Mouse (Mus musculus): ENCODE results near the gene Osbpl10. TPM values are rescaled to one million over a fixed set of nuclear protein-coding genes. Genes with fewer than 3 reads are reported as not detected.

Osbpl10 gene
- polyA plus RNA-seq, 1 experiment from 2014 or later = 1.6 TPM

GRCm38 (mm10) chr9:115051976-115052375 lies 73.6 kb downstream of the Osbpl10 start:
- H3K4me2 ChIP-seq (replicated peaks) = no peak overlapping the region
- no peaks in the 10 kb centered on the region for H3K27me3 ChIP-seq
- H3K9me3 ChIP-seq = no peaks in the 10 kb centered on the region
- H3K27ac ChIP-seq (replicated peaks) = no peak overlapping the region
- no peak overlapping the region for H3K4me3 ChIP-seq
- ATAC-seq (ENCODE audit: low FRiP score, low read depth) = no peak
- no peaks in the 10 kb centered on the region for H3K36me3 ChIP-seq
- H3K9ac ChIP-seq (replicated peaks) = no peak overlapping the region
- WGBS = 83% methylated on average over 3 of the region's 3 CpGs
- peaks cover 20% of the 10 kb centered on the region for H3K4me1 ChIP-seq

GRCm38 (mm10) chr9:115053779-115054178 lies 75.4 kb downstream of the Osbpl10 start:
- H3K9ac ChIP-seq (replicated peaks) = no peak overlapping the region
- H3K27me3 ChIP-seq = no peaks in the 10 kb centered on the region
- H3K9me3 ChIP-seq = 0 out of 2 replicates have a peak, but pooled peaks cover 3% of the 10 kb centered on the region
- WGBS = 95% methylated on average over 14 of the region's 14 CpGs
- H3K4me2 ChIP-seq (replicated peaks) = no peak overlapping the region
- no peak for ATAC-seq (ENCODE audit: low FRiP score, low read depth)
- no peak overlapping the region for H3K27ac ChIP-seq (replicated peaks)
- no peak overlapping the region for H3K4me3 ChIP-seq
- peaks cover 11% of the 10 kb centered on the region for H3K4me1 ChIP-seq
- no peaks in the 10 kb centered on the region for H3K36me3 ChIP-seq

GRCm38 (mm10) chr9:115055041-115055830 lies 76.9 kb downstream of the Osbpl10 start:
- H3K27ac ChIP-seq (replicated peaks) = no peak overlapping the region
- H3K36me3 ChIP-seq = no peaks in the 10 kb centered on the region
- H3K4me1 ChIP-seq = peaks cover 11% of the 10 kb centered on the region
- 0 out of 2 replicates have a peak, but pooled peaks cover 3% of the 10 kb centered on the region for H3K9me3 ChIP-seq
- no peaks in the 10 kb centered on the region for H3K27me3 ChIP-seq
- ATAC-seq (ENCODE audit: low FRiP score, low read depth) = peak; percentile 44; the same call in 1 of the 2 replicates
- 88% methylated on average over 8 of the region's 8 CpGs for WGBS
- H3K4me3 ChIP-seq = no peak overlapping the region
- no peak overlapping the region for H3K9ac ChIP-seq (replicated peaks)
- no peak overlapping the region for H3K4me2 ChIP-seq (replicated peaks)

- no peak overlapping the region for H3K27ac ChIP-seq (replicated peaks)
- 0 out of 2 replicates have a peak, but pooled peaks cover 3% of the 10 kb centered on the region for H3K9me3 ChIP-seq
- no peaks in the 10 kb centered on the region for H3K27me3 ChIP-seq
- no peak overlapping the region for H3K9ac ChIP-seq (replicated peaks)
- no peak overlapping the region for H3K4me3 ChIP-seq
- WGBS = 52% methylated on average over 5 of the region's 5 CpGs
- no peak overlapping the region for H3K4me2 ChIP-seq (replicated peaks)
- no peak for ATAC-seq (ENCODE audit: low FRiP score, low read depth)
- peaks cover 11% of the 10 kb centered on the region for H3K4me1 ChIP-seq
- no peaks in the 10 kb centered on the region for H3K36me3 ChIP-seq
Measured at GRCm38 (mm10) chr9:115058806-115059205, 80.4 kb downstream of the Osbpl10 start.

GRCm38 (mm10) chr9:115064834-115065233 lies 86.5 kb downstream of the Osbpl10 start:
- 95% methylated on average over 1 of the region's 1 CpGs for WGBS
- no peak overlapping the region for H3K9ac ChIP-seq (replicated peaks)

GRCm38 (mm10) chr9:115067071-115067470 lies 88.7 kb downstream of the Osbpl10 start:
- no peaks in the 10 kb centered on the region for H3K4me1 ChIP-seq
- no peaks in the 10 kb centered on the region for H3K27me3 ChIP-seq
- no peaks in the 10 kb centered on the region for H3K9me3 ChIP-seq
- WGBS = 66% methylated on average over 8 of the region's 9 CpGs
- H3K9ac ChIP-seq (replicated peaks) = no peak overlapping the region
- no peak overlapping the region for H3K4me2 ChIP-seq (replicated peaks)
- ATAC-seq (ENCODE audit: low FRiP score, low read depth) = no peak
- H3K36me3 ChIP-seq = no peaks in the 10 kb centered on the region
- H3K27ac ChIP-seq (replicated peaks) = no peak overlapping the region
- H3K4me3 ChIP-seq = no peak overlapping the region

More at GRCm38 (mm10) chr9:115064834-115065233, 86.5 kb downstream of the Osbpl10 start:
- Histone ChIP-seq H3K9me3 (no peaks in the 10 kb centered on the region), H3K36me3 (no peaks in the 10 kb centered on the region), H3K27me3 (no peaks in the 10 kb centered on the region), H3K4me1 (no peaks in the 10 kb centered on the region), H3K4me3 (no peak overlapping the region), H3K4me2 (replicated peaks) (no peak overlapping the region), H3K27ac (replicated peaks) (no peak overlapping the region)
- ATAC-seq (ENCODE audit: low FRiP score, low read depth) = no peak

- no peak overlapping the region for H3K4me3 ChIP-seq
- 83% methylated on average over 4 of the region's 4 CpGs for WGBS
- no peaks in the 10 kb centered on the region for H3K27me3 ChIP-seq
- no peak overlapping the region for H3K4me2 ChIP-seq (replicated peaks)
- no peaks in the 10 kb centered on the region for H3K36me3 ChIP-seq
- H3K27ac ChIP-seq (replicated peaks) = no peak overlapping the region
- H3K9me3 ChIP-seq = no peaks in the 10 kb centered on the region
- no peak overlapping the region for H3K9ac ChIP-seq (replicated peaks)
- no peaks in the 10 kb centered on the region for H3K4me1 ChIP-seq
- no peak for ATAC-seq (ENCODE audit: low FRiP score, low read depth)
Measured at GRCm38 (mm10) chr9:115075191-115075590, 96.8 kb downstream of the Osbpl10 start.

- H3K27ac ChIP-seq (replicated peaks) = no peak overlapping the region
- 54% methylated on average over 17 of the region's 17 CpGs for WGBS
- H3K4me2 ChIP-seq (replicated peaks) = no peak overlapping the region
- H3K27me3 ChIP-seq = no peaks in the 10 kb centered on the region
- peak; percentile 86 for ATAC-seq (ENCODE audit: low FRiP score, low read depth)
- no peaks in the 10 kb centered on the region for H3K4me1 ChIP-seq
- no peaks in the 10 kb centered on the region for H3K9me3 ChIP-seq
- 0 out of 2 replicates have a peak, but pooled peaks cover 3% of the 10 kb centered on the region for H3K36me3 ChIP-seq
- H3K9ac ChIP-seq (replicated peaks) = no peak overlapping the region
- no peak overlapping the region for H3K4me3 ChIP-seq
Measured at GRCm38 (mm10) chr9:115088295-115088993, 110.1 kb downstream of the Osbpl10 start.

GRCm38 (mm10) chr9:115089644-115090043 lies 111.3 kb downstream of the Osbpl10 start:
- Histone ChIP-seq H3K27me3 (no peaks in the 10 kb centered on the region), H3K36me3 (0 out of 2 replicates have a peak, but pooled peaks cover 3% of the 10 kb centered on the region), H3K9me3 (no peaks in the 10 kb centered on the region), H3K4me2 (replicated peaks) (no peak overlapping the region), H3K4me3 (no peak overlapping the region), H3K4me1 (no peaks in the 10 kb centered on the region), H3K27ac (replicated peaks) (no peak overlapping the region), H3K9ac (replicated peaks) (no peak overlapping the region)
- WGBS = 83% methylated on average over 5 of the region's 5 CpGs
- ATAC-seq (ENCODE audit: low FRiP score, low read depth) = no peak

GRCm38 (mm10) chr9:115096481-115096880 lies 118.1 kb downstream of the Osbpl10 start:
- Histone ChIP-seq H3K4me1 (no peaks in the 10 kb centered on the region), H3K9me3 (no peaks in the 10 kb centered on the region), H3K4me3 (no peak overlapping the region), H3K27ac (replicated peaks) (no peak overlapping the region), H3K9ac (replicated peaks) (no peak overlapping the region), H3K36me3 (no peaks in the 10 kb centered on the region), H3K4me2 (replicated peaks) (no peak overlapping the region), H3K27me3 (no peaks in the 10 kb centered on the region)
- no peak for ATAC-seq (ENCODE audit: low FRiP score, low read depth)
- WGBS = 88% methylated on average over 10 of the region's 10 CpGs

GRCm38 (mm10) chr9:115097340-115097739 lies 119.0 kb downstream of the Osbpl10 start:
- H3K9me3 ChIP-seq = no peaks in the 10 kb centered on the region

GRCm38 (mm10) chr9:115100181-115100915 lies 122.0 kb downstream of the Osbpl10 start:
- Histone ChIP-seq H3K27me3 (no peaks in the 10 kb centered on the region), H3K4me2 (replicated peaks) (no peak overlapping the region), H3K9me3 (no peaks in the 10 kb centered on the region), H3K27ac (replicated peaks) (no peak overlapping the region), H3K36me3 (no peaks in the 10 kb centered on the region), H3K4me3 (no peak overlapping the region), H3K9ac (replicated peaks) (no peak overlapping the region), H3K4me1 (no peaks in the 10 kb centered on the region)
- ATAC-seq (ENCODE audit: low FRiP score, low read depth) = no peak
- WGBS = 86% methylated on average over 15 of the region's 15 CpGs

More at GRCm38 (mm10) chr9:115097340-115097739, 119.0 kb downstream of the Osbpl10 start:
- no peak overlapping the region for H3K4me2 ChIP-seq (replicated peaks)
- WGBS = 83% methylated on average over 4 of the region's 4 CpGs
- no peaks in the 10 kb centered on the region for H3K4me1 ChIP-seq
- no peak overlapping the region for H3K9ac ChIP-seq (replicated peaks)
- no peak overlapping the region for H3K4me3 ChIP-seq
- H3K36me3 ChIP-seq = no peaks in the 10 kb centered on the region
- H3K27me3 ChIP-seq = no peaks in the 10 kb centered on the region
- no peak for ATAC-seq (ENCODE audit: low FRiP score, low read depth)
- H3K27ac ChIP-seq (replicated peaks) = no peak overlapping the region
